Mouse (Mus musculus) regulatory T cell (primary cell): ENCODE measurements around the gene Pkd2l1.

Experiments
- in situ Hi-C: fragments of 300-600 bp; cut with MboI, MseI; formaldehyde crosslinking; loops from one replicate; pipeline ENCODE4 v1.15.1; 2025; ENCODE audit warnings: high pct_unique_total_duplicates

Gene Pkd2l1

GRCm38 (mm10) chr19:44192342-44192741, at the start of gene Pkd2l1:
TSS of gene Pkd2l1 (minus strand) at chr19:44192442.
- in situ Hi-C loops = loop anchor here (5.0 kb wide), 1 partner anchor 230 kb away; no protein-coding TSS in a partner anchor

- in situ Hi-C loops = no loop called here
These were observed 46.7 kb upstream of the Pkd2l1 start for GRCm38 (mm10) chr19:44238906-44239305.

GRCm38 (mm10) chr19:44237471-44238006, 45.3 kb upstream of the Pkd2l1 start:
- in situ Hi-C loops = no loop called here

GRCm38 (mm10) chr19:44231608-44232151, 39.4 kb upstream of the Pkd2l1 start:
- in situ Hi-C loops = no loop called here

- in situ Hi-C loops = no loop called here
These were observed 38.0 kb upstream of the Pkd2l1 start for GRCm38 (mm10) chr19:44230212-44230611.

GRCm38 (mm10) chr19:44229776-44230175, 37.5 kb upstream of the Pkd2l1 start:
- in situ Hi-C loops = no loop called here

- in situ Hi-C loops = no loop called here
These were observed 33.5 kb upstream of the Pkd2l1 start for GRCm38 (mm10) chr19:44225728-44226127.

- in situ Hi-C loops = no loop called here
These were observed 25.8 kb upstream of the Pkd2l1 start for GRCm38 (mm10) chr19:44217958-44218525.

- in situ Hi-C loops = no loop called here
These were observed 23.0 kb upstream of the Pkd2l1 start for GRCm38 (mm10) chr19:44215255-44215654.

- in situ Hi-C loops = no loop called here
These were observed 14.8 kb upstream of the Pkd2l1 start for GRCm38 (mm10) chr19:44207079-44207478.

- in situ Hi-C loops = no loop called here
These were observed 10.8 kb upstream of the Pkd2l1 start, which contains the start of gene Scd3 for GRCm38 (mm10) chr19:44203015-44203564. TSS of gene Scd3 (plus strand) at chr19:44203269.

- in situ Hi-C loops = loop anchor here (5.0 kb wide), 1 partner anchor 98 kb away; no protein-coding TSS in a partner anchor
These were observed 6.7 kb upstream of the Pkd2l1 start for GRCm38 (mm10) chr19:44198964-44199363.

- in situ Hi-C loops = loop anchor here (5.0 kb wide), 1 partner anchor 99 kb away; no protein-coding TSS in a partner anchor
These were observed 6.3 kb upstream of the Pkd2l1 start for GRCm38 (mm10) chr19:44198494-44198893.

GRCm38 (mm10) chr19:44197053-44197852, 5.0 kb upstream of the Pkd2l1 start:
- in situ Hi-C loops = loop anchor here (5.0 kb wide), 1 partner anchor 100 kb away; no protein-coding TSS in a partner anchor

- in situ Hi-C loops = loop anchor here (5.0 kb wide), 1 partner anchor 102 kb away; no protein-coding TSS in a partner anchor
These were observed 2.9 kb upstream of the Pkd2l1 start for GRCm38 (mm10) chr19:44195138-44195537.

- in situ Hi-C loops = loop anchor here (5.0 kb wide), 1 partner anchor 228 kb away; no protein-coding TSS in a partner anchor
These were observed 1.7 kb upstream of the Pkd2l1 start for GRCm38 (mm10) chr19:44193906-44194305.

- in situ Hi-C loops = no loop called here
These were observed 3.2 kb downstream of the Pkd2l1 start for GRCm38 (mm10) chr19:44189056-44189455.

- in situ Hi-C loops = no loop called here
These were observed 8.3 kb downstream of the Pkd2l1 start for GRCm38 (mm10) chr19:44183968-44184367.

- in situ Hi-C loops = no loop called here
These were observed 11.7 kb downstream of the Pkd2l1 start for GRCm38 (mm10) chr19:44180502-44180901.

- in situ Hi-C loops = no loop called here
These were observed 15.5 kb downstream of the Pkd2l1 start for GRCm38 (mm10) chr19:44176741-44177140.

- in situ Hi-C loops = no loop called here
These were observed 17.4 kb downstream of the Pkd2l1 start for GRCm38 (mm10) chr19:44174835-44175234.

GRCm38 (mm10) chr19:44161515-44161914, 30.7 kb downstream of the Pkd2l1 start:
- in situ Hi-C loops = no loop called here
